Mouse (Mus musculus) common myeloid progenitor, adult 5-6 weeks (primary cell): ENCODE data around the gene Otulin. TPM values are rescaled to one million over a fixed set of nuclear protein-coding genes. Genes with fewer than 3 reads are reported as not detected.

Experiments
- ATAC-seq: replicated peaks from 2 replicates; pipeline ENCODE4 v1.8.0; 2016; ENCODE audit warnings: low read depth, mild to moderate bottlenecking, moderate TSS enrichment, inconsistent platforms; ENCODE audit not compliant: poor library complexity, severe bottlenecking
- total RNA-seq: library from RNA; stranded (forward); fragments of 200-1000, 187-1606 nt; gene quantifications from 2 replicates; pipeline ENCODE4 v1.2.3, GENCODE M21; 2017

Gene Otulin
- total RNA-seq, 1 experiment from 2014 or later, result 30.4 TPM

DNA sequence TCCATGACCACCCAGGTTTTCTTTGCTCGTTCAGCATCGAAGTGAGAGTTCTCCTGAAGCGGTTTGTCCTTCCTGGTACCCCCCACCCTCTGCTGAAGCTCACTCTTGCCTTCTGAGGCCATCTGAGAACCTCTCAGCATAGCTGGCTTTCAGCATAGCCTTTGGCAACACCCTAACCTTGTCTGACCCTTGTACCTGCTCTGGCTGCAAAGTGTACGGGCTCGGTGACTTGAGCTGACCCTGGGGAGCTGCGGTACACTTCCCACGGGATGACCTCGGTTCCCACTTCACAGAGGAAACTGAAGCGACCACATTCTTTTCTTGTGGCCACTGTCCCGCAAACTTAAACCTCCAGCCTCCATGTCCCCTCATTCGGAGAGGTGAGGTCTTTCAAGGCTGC is 70.2 kb downstream of the Otulin start:
- ATAC-seq, result no peak

DNA sequence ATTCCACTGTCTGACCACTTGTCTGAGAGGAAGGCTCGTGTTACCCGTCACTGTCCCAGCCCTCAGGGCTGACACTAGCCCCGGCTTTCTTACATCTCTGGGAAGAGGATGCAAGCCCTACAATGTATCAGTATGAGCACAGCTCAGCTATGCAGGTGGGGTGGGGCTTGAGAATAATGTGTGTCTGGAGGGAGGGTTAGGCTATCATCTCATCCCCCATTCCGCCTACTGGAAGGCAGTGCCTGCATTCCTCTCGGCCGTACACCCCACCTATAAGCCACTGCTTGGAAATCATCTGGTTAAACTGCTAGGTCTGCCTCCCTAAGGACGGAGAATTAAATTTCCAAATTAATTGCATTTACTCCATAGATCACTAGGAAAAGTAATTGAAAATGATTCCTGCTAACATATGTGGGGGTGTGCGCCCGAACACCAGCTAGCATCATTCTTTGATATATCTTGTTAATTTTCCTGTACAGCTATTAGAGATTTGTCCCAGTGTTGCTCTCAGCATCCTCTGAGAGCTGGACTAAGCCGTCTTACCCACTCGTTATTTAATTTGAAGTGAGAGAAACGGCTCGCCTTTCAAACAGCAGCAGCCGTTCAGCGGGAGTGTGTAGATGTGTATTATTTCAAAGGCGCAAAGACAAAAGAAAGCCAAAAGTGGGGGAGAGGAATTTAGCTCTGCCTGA is 71.9 kb downstream of the Otulin start:
- ATAC-seq, result no peak

DNA sequence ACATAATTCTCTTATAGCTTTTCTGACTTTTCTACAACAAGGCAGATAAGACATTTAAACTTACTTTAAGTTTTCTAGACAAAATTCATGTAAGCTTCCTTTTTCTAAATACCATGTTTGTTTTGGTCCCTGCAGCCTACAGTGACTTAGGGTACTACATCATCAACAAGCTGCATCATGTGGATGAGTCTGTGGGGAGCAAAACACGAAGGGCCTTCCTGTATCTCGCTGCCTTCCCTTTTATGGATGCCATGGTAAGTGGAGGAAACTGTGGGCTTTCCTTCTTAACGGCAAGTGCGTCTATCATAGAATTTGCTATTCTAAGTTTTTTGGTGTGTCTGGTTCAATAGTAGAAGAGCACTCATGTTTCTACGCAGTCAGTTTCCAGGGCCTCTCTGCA is 76.9 kb downstream of the Otulin start:
- ATAC-seq, result peak; percentile 56; the same call in 1 of the 2 replicates

DNA sequence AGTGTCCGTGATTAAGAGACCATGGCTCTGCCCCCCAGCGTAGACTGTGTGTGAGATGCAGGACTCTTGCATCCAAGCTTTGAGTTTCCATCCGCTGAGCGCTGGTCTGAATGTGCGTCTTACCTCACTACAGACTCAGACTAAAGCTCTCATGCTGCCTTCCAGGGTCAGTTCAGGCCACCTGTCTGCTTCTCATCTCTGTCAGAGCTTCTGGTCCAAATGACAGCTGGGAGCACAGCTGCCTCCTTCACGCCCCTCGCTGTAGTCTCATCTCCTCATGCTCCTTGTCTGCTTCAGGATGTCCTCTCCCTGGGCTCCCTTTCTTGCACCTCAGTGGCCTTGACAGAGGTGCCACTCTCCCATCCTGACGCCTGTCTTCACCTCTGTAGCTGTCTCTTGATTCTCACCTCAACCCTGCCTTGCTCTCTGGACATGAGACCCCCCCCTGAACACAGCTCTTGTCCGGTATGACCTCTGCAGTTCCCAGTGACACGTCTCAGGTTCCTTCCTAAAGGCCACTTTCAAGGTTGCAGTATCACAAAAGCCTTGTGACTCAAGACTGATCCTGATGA is 78.3 kb downstream of the Otulin start:
- no peak for ATAC-seq

DNA sequence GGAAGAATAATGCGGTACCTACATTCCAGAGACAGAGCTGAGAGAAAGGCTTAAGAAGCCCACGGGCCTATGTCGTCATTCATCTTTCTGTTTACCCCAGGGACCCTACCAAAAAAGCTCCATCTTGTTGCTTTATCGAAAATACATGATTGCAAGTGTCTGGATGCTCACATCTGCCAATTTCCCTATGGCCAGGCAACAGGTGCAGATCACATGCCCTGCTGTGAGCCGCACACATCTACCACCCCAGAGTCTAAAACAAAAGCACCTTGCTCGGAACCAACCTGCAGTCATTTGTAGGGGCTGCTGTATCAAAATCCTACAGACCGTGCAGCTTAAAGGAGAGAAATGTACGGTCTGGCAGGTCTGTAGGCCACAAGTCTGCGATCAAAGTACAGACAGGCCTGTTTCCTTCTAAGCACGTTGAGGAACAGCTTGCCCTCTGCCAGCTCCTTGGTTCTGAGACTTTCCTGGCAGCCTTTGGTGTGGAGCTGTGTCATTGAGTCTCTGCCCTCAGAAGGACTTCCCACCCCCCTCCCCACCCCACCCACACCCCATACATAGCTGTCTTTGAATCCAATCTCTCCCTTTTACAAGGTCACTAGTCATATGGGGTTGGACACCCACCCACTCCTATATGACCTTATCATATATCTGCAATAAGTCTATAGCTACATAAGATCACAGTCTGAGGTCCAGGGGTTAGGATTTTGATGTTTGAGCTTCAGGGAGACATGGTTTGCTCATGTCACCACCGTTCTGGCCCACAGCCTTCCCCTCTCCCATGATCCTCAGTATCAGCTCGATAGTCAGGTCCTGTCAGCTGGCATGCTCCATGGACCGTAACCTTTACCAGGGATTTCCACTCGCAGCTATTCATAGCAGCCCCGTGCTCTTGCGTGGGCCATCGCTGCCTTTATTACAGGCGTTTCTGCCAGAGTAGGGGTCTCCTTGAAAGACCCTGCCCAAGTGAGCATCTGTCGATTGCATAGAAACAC is 79.1 kb downstream of the Otulin start:
- no peak for ATAC-seq

DNA sequence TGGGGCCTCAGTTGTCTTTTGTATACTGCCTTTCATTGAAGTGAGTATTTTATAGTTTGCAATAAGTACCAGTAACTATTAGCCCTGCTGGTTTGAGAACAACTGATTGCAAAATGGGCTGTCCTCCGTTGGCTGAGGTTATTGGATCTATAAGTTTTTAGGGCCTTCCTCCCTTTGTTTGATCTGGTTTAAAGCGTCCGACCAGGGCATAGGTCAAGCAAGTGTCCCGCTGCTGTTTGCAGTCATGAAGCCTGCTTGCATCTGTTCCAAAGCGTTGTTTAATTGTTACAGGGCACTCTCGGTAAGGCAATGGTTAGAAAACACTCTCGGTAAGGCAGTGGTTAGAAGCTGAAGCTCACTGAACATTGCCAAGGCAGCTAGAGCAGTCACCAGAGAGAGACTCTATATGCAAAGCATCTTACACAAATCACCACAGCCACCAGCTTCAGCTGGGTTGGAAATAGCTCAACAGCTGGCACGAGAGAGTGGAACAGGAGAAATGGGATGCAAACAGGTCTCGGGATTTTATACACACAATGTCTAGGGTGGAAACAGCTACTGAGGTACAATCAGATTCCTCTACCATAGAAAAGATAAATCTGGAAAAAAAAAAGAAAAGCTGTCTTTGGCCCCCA is 80.0 kb downstream of the Otulin start:
- ATAC-seq, result no peak

DNA sequence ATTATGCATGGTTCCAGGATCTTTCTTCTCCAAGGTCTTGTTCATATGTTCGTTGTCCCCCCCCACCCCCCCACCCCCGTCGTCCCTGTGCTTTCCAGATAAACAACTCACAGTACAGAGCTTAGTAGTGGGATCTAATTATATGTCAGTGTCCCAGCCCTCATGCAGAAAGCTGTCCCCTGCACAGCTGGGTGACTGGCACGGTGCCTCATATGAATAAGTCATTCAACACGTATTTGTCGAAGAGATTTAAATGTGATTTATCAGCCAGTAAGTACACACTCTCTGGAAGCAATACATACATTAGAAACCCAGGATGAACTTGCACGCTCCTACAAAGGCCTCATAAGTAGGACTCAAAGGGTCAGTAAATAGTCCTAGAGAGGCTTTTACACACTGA is 80.6 kb downstream of the Otulin start:
- ATAC-seq, result no peak

DNA sequence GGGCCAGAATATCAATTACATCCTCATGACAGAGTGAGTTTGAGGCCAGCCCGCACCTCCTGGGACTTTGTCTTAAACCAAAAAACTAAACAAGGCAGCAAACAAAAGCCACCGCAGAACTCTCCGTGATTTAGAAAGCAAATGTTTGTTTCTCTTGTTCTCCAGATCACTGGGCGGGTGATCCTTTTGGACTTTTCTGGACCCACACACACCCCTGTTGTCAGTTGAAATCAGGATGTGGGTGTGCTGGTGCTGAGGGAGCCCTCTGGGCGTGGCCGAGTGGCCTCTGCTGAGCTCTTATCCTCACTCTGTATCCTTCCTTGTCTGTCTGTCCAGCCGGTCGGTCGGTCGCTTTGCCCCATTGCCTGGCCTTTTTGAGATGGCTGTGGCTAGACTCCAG is 81.4 kb downstream of the Otulin start:
- no peak for ATAC-seq

DNA sequence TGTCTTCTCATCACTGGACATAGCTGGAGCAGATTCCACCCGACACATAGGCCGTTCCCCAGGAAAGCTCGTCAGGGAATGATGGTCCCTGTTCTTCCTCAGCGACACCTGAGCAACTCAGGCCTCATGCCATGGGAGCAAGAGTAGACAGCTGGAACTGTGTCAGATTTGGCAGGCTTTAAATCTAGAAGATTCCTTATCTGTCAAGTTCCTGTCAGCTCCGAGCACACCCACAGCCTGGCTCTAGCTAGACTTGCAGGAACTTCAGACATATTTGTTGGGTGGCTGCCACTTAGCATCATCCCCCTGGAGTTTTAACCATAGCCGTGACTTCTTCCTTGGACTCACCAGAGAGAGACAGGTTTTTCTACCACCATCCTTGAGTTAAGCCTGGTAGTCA is 82.4 kb downstream of the Otulin start:
- ATAC-seq, result 0 out of 2 replicates have a peak, but pooled peaks have one; percentile 15

DNA sequence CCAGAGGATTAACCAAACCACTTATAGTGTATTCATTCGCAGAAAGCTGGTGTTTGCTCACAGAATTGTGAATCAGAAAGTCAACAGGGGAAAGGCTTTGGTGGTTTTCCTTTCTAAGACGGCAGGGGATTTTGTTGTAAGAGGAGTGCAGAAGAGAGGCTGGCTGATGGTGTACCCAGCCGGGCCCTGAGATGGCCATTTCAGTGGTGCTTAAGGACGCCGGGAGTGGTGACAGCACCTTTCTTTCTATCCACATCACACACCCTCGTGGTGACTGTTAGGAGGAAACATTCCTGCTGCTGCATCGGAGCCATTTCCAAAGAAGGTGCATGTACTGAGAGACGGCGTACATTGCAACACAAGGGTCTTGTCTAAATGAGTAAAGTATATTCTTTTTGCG is 85.3 kb downstream of the Otulin start:
- ATAC-seq, result no peak

DNA sequence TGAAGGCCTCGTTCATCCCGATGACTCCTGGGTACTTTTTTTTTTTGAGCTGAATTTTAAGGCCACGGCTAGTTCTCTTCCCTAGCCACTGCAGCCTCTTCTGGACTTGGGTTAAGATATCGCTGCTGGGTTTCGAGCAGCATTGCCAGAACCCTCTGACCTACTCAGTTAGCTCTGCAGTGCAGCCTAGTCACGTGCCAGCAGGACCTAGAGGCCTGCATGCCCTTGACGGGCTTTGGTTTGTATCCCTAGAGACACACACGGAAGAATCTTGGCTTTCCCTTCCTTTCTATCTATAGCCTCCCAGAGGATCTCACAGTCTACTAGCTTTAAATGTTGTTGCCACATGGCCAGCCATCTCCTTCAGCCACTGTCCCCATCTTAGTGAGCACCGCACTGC is 90.7 kb downstream of the Otulin start:
- ATAC-seq, result no peak

DNA sequence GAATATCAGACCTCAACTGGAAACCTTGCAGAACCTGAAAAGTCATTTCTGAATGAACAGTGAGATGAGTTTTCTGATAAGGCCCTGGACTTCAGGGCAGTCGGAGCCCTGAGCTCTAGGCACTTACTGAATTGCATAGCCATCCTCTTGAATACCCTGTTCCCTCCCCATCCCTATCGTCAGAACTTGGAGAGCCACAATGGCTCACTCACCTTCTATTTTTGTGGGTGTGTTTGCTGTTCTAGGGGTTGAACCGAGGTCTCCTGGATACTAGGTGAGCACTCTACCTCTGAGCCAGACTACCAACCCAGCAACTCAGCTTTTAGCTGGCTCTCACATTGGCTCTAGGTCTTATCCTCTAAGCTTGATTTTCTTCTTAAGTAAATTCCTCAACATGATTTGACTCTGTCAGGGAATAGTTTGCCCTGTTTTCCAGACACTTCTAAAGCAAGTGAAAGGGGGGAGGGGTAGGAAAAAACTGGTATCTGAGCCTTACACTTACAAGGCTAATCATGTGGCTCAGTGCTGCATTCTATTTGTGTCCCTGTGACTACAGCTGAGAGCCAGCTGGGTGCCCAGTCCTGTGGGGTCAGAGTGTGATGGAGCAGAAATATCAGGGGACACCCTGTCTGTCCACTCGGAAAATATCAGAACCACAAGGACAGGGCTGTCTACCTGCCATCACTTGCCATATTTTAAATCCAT is 92.8 kb downstream of the Otulin start:
- ATAC-seq, result no peak

DNA sequence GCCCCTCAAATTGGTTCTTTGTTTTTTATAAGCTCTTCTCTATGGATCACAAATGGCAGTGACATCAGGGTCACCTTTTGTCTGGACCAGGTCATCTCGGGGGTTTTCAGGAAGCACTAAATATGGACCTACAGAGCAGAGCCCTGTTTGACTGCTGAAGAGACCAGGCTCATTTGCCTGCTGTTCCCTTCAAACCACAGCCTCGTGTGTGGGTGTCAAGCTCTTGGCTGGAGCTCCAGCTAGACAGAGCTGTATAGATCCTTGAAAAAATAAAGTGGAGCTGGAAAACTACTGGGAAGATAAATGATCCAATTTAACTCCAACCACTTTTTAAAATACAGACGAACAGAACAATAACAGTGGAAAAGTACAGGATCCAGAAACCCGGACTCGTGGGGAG is 93.7 kb downstream of the Otulin start:
- ATAC-seq, result no peak

DNA sequence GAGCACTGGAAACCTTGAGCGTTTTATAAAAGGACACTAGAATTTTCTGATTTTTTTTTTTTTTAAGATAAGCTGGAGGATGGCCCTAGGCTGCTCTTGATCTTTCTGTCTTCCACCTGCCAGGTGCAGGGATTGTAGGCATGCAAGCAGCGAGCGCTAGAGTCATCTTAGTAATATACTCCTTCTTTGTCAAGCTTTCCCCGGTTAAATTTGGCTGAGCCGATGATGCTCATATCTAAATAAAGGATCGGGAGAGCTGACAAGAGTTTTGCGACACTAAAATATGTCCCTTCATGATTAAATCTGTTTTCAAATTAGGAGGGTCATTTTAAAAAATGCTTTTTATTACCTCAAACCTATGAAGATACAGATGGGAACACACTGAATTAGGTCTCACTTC is 94.3 kb downstream of the Otulin start:
- ATAC-seq, result no peak

DNA sequence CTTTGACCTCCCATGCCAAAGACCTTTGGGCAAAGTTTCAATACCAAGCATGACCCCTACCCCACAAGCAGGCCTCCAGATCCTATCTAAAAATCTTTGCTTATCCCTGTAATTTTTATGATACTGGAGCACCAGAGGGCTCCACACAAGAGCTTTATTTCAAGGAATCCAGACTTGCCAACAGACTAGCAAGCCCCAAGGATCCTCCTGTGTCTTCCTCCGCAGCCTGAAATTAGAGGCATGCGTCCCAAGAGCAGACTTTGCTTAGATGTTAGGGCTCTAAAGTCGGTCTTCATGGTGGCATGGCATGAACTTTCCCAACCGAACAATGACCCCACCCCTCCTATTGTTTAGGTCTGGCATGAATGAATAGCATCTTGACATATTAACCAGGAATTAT is 94.8 kb downstream of the Otulin start:
- no peak for ATAC-seq

DNA sequence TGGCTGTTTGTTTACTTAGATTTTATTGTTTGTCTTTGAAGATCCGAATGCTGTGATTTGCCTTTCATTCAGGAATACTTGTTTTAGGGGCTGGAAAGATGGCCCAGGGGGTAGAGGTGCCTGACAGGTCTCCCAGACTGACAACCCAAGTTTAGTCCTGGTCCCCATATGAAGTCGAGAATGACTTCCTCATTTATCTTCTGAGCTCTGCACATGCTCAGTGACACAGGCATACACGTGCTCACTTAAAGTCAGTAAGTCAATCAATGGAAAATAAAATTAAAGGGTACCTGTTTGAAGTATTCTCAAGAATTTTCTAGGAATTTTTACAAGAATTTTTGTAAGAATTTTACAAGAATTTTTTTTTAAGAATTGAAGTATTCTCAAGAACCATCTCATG is 97.5 kb downstream of the Otulin start:
- ATAC-seq, result peak; percentile 56; the same call in 1 of the 2 replicates

DNA sequence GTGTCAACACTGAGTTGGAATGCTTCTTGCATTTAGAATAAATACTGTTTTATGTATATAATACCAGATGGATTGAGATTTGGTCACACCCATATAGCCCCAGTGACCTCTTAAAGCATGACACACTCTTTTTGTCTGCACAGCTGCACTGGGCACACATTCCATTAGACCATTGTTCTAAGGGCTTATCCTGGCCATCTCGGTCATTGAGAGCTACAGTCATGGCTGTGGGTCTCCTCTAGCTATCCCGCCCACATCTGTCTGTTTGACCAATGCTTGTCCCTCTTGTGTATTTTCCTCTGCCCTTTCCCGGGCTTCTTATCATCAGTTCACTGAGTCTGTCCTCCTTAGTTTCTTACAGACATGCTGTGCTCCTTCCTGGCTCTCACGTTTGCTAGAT is 100.5 kb downstream of the Otulin start:
- no peak for ATAC-seq

DNA sequence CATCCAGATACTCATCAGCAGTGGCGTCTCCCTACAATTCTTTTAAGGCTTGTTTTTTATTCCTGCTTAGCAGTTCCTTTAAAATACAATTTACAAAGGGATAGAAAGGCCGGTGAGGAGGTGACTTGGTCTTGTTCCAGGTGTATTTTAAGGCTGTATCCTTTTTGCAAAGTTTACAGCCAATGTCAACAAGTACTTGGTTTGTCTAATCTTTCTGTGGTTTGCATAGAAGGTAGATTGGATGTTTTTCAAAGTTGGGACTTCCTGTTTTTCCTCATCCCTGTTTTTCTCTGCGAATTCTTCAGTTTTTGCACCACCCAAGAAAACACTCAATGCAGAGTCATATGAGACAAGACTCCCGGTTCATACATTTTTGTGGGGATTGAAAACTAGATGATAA is 101.6 kb downstream of the Otulin start:
- ATAC-seq, result no peak

DNA sequence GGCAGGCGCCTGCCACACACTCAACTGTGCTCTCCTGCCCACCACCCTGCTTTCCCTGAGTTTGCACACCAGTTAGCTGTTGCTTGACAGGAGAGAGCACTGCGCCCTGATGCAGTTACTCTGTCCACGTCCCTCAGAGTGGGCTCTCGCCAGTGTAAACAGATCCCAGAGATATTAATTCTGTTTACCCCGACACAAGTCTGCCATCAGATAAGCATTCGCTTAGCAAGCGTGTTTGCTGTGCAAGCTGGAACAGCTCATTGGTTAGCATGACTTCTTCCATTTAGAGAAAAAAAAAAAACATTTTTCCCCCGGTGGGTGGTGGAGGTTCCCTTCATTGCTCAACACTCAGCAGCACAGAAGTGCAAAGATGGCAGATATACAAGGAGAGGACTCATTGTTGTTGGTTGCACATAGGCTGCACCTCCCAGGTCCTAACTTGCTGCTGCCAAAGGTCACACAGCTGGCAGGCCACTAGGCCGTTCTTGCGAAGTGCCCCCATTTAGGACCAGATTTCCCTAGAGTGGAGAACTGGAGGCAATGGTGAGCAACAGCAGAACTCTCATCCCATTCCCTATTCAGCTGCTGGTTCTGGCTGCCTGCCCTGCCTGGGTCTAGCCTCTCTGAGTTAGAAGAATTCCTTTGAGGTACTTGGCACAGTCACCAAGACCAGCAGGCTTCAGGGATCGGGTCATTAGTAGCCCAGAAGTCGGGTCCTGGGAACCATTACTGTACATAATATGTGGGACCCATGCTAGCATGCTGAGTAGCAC is 105.1 kb downstream of the Otulin start:
- no peak; the same call in 1 of the 2 replicates for ATAC-seq
